Mouse (Mus musculus): ENCODE data around the gene Mfsd14b. TPM values are rescaled to one million over a fixed set of nuclear protein-coding genes. Genes with fewer than 3 reads are reported as not detected.

Gene Mfsd14b
- polyA plus RNA-seq (2021): 33.1 TPM

- in situ Hi-C loops (cut with MboI; ENCODE audit: low pct_unique_long_range_greater_than_20kb): loop anchor here (10.0 kb wide), 1 partner anchor 162 kb away; the partner anchor contains the start of gene Zfp369
- POLR2A ChIA-PET: no interaction called here
- CTCF ChIA-PET: interaction anchor here (0.9 kb wide), 1 partner anchor 14 kb away, joined by 3 read pairs; no protein-coding TSS in a partner anchor
- DNase-seq (ENCODE audit: low read depth, low spot score): peak; percentile 63
- peaks cover 4% of the 10 kb centered on the region for H3K27me3 ChIP-seq
- TF ChIP-seq CTCF (IDR thresholded peaks at IDR 0.05): no peak
- ATAC-seq: peak; percentile 99
Measured at GRCm38 (mm10) chr13:65112459-65113110, at the start of gene Mfsd14b. Mfsd14b (minus strand) TSS chr13:65112975.

DNA sequence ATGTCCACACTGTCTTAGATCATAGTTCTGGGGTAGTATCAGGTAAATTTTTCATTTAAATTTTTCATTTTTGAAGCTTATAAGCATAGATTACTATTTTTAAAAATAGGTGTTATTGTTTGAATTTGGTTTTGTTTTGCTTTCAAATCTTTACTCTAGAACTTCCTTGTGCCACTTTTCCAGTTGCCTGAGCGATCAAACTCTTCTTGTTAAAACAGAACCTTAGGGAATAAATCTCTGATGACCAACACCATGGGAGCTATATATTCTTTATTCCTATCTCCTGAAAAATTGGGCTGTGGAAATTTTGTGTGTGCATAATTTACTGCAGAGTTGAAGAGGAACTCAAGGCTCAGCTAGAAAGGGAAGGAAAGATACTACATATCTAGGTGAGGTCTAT, 37.2 kb upstream of the Mfsd14b start, which contains the start of gene Olfr466:
TSS of gene Olfr466 (plus strand) at position 301 of the 400 bp plus-strand sequence.
- DNase-seq (ENCODE audit: low read depth, low spot score): no peak
- ATAC-seq: no peak
- POLR2A ChIA-PET: no interaction called here
- CTCF ChIA-PET: no interaction called here
- TF ChIP-seq CTCF (IDR thresholded peaks at IDR 0.05): no peak
- peaks cover 9% of the 10 kb centered on the region for H3K27me3 ChIP-seq
- in situ Hi-C loops (cut with MboI; ENCODE audit: low pct_unique_long_range_greater_than_20kb): no loop called here

DNA sequence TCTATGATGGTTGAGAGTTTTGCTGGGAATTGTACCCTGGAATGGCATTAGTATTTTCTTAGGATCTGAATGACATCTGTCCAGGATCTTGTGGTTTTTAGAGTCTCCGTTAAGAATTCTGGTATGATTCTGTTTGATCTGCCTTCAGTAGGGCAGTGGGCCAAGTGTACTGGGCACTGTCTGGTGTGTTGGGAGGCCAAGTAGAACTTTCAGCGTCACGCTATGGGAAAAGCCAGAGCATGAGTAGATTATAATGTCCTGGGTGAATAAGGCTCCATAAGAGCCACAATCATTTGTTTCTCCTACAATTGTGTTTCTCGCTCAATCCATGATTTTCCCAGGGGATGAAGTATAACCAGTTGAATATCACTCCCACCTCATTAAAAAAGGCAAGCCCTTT, 25.0 kb upstream of the Mfsd14b start, which contains the start of gene Olfr465-ps1:
TSS of gene Olfr465-ps1 (plus strand) at position 301 of the 400 bp plus-strand sequence.
- CTCF ChIA-PET: no interaction called here
- POLR2A ChIA-PET: no interaction called here
- in situ Hi-C loops (cut with MboI; ENCODE audit: low pct_unique_long_range_greater_than_20kb): no loop called here
- no peak for TF ChIP-seq CTCF (IDR thresholded peaks at IDR 0.05)
- ATAC-seq: no peak
- no peak for DNase-seq (ENCODE audit: low read depth, low spot score)
- H3K27me3 ChIP-seq: no peaks in the 10 kb centered on the region

- ChIA-PET POLR2A (no interaction called here), CTCF (interaction anchor here (0.9 to 2.0 kb wide), 4 partner anchors 9 to 680 kb away, joined by 3 to 5 read pairs (median 3); no protein-coding TSS in a partner anchor)
- peak; percentile 35 for ATAC-seq
- DNase-seq (ENCODE audit: low read depth, low spot score): no peak
- in situ Hi-C loops (cut with MboI; ENCODE audit: low pct_unique_long_range_greater_than_20kb): loop anchor here (5.0 to 10.0 kb wide), 3 partner anchors 92 to 812 kb away; partner anchors contain the start of genes Aaed1 and Spata31d1c
- TF ChIP-seq CTCF (IDR thresholded peaks at IDR 0.05): peak; percentile 61
- peaks cover 6% of the 10 kb centered on the region for H3K27me3 ChIP-seq
Measured at GRCm38 (mm10) chr13:65127063-65127847, 14.5 kb upstream of the Mfsd14b start.

DNA sequence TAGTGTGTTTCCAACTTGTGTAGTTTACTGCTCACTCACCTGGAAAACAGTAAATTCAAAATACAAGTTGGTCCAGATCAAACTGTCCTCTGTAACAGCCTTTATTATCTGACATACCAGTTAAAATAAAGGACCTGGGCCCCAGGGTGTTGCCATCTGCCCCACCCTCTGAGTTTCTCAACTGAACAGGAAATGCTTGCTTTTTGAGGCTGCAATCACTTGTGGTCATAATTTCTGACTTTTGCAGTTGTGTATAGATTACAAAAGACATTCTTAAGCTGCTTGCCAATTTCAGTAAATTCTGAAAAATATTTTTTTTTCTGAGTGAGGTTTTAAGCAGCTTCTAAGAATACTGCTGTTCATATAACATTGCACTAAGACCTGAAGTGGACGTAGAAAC, 9.3 kb upstream of the Mfsd14b start:
- no peak for TF ChIP-seq CTCF (IDR thresholded peaks at IDR 0.05)
- in situ Hi-C loops (cut with MboI; ENCODE audit: low pct_unique_long_range_greater_than_20kb): loop anchor here (10.0 kb wide), 2 partner anchors 87 to 807 kb away; partner anchors contain the start of genes Aaed1 and Spata31d1c
- no peak for ATAC-seq
- peaks cover 17% of the 10 kb centered on the region for H3K27me3 ChIP-seq
- ChIA-PET POLR2A (no interaction called here), CTCF (no interaction called here)
- DNase-seq (ENCODE audit: low read depth, low spot score): no peak

DNA sequence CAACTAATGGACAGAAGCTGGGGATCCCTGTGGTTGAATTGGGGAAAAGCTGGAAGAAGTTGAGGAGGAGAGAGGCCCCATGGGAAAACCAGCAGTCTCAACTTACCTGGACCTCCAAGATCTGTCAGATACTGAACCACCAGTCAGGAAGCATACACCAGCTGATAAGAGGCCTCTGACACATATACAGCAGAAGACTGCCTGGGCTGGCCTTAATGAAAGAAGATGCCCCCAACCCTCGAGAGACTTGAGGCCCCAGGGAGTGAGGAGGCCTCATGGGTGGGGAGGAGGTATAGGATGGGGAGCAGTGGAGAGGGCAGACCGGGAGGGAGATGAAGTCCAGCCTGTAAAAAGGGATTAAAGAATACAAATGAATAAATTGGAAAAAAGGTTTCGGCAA, 8.2 kb upstream of the Mfsd14b start:
- ATAC-seq: no peak
- ChIA-PET POLR2A (no interaction called here), CTCF (interaction anchor here (1.5 kb wide), 1 partner anchor 10 kb away, joined by 4 read pairs; no protein-coding TSS in a partner anchor)
- in situ Hi-C loops (cut with MboI; ENCODE audit: low pct_unique_long_range_greater_than_20kb): loop anchor here (10.0 kb wide), 2 partner anchors 86 to 806 kb away; partner anchors contain the start of genes Aaed1 and Spata31d1c
- no peak for DNase-seq (ENCODE audit: low read depth, low spot score)
- peaks cover 18% of the 10 kb centered on the region for H3K27me3 ChIP-seq
- no peak for TF ChIP-seq CTCF (IDR thresholded peaks at IDR 0.05)

DNA sequence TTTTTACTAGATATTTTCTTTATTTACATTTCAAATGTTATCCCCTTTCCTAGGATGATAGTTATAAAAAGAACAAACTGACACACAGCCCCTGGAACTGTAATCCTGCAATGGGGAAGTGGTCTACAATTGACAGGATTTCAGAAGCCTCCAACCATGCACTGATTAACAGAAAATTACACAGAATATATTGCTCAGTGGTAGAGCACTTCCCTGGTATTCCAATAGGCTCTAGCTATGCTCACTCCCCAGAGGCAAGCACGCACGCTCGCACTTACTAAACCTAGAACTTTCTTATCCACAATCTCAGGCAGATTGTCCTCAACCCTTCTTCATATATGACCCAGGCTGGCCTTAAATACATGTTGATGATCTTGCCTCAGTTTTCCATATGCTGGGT, 464 bp upstream of the Mfsd14b start:
- no peak for TF ChIP-seq CTCF (IDR thresholded peaks at IDR 0.05)
- in situ Hi-C loops (cut with MboI; ENCODE audit: low pct_unique_long_range_greater_than_20kb): loop anchor here (10.0 kb wide), 1 partner anchor 162 kb away; the partner anchor contains the start of gene Zfp369
- POLR2A ChIA-PET: no interaction called here
- peak; percentile 15 for ATAC-seq
- DNase-seq (ENCODE audit: low read depth, low spot score): no peak
- H3K27me3 ChIP-seq: peaks cover 4% of the 10 kb centered on the region
- CTCF ChIA-PET: no interaction called here

DNA sequence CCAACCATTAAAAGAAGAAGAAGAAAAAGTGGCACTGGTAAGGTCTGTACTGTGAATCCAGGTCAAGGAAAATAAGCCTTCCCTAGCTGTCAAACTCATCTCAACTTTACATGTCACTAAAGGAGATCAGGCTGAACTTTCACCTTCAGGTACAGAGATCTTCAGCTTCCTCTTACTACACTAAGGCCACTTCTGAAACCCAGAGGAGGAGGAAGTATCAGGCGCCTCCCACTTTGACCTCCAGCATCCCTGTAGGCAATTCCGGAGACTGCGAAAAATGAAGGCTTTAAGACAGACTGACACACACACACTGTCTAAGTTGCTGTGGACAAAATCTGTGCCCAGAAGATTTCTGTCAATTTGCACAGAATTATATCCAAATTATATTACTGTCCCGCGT, 814 bp downstream of the Mfsd14b start:
- in situ Hi-C loops (cut with MboI; ENCODE audit: low pct_unique_long_range_greater_than_20kb): loop anchor here (10.0 kb wide), 1 partner anchor 163 kb away; the partner anchor contains the start of gene Zfp369
- ChIA-PET POLR2A (interaction anchor here (1.1 kb wide), 1 partner anchor 18 kb away, joined by 3 read pairs; no protein-coding TSS in a partner anchor), CTCF (interaction anchor here (0.9 kb wide), 1 partner anchor 14 kb away, joined by 3 read pairs; no protein-coding TSS in a partner anchor)
- no peaks in the 10 kb centered on the region for H3K27me3 ChIP-seq
- DNase-seq (ENCODE audit: low read depth, low spot score) (no peak), ATAC-seq (no peak)
- TF ChIP-seq CTCF (IDR thresholded peaks at IDR 0.05): no peak

DNA sequence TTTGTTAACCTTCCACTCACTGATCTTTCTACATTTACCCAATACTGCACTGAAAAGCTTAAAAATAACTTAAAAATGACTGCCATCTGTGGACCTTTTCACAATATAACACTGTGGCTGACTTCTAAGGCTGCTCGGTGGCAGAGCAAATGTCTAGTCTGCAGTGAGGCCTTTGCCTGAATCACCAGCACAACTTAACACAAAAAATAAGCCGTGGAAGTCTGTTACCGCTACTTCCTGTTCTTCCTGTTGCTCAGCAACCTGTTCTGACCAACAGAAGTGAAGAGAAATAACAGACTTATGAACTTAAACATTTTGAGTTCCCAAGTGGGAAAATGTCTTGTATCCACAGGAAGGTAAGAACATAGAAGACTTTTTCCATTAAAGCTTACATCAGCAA, 11.5 kb downstream of the Mfsd14b start:
- TF ChIP-seq CTCF (IDR thresholded peaks at IDR 0.05): no peak
- CTCF ChIA-PET: no interaction called here
- no peaks in the 10 kb centered on the region for H3K27me3 ChIP-seq
- ATAC-seq (no peak), DNase-seq (ENCODE audit: low read depth, low spot score) (no peak)
- POLR2A ChIA-PET: no interaction called here
- in situ Hi-C loops (cut with MboI; ENCODE audit: low pct_unique_long_range_greater_than_20kb): no loop called here

DNA sequence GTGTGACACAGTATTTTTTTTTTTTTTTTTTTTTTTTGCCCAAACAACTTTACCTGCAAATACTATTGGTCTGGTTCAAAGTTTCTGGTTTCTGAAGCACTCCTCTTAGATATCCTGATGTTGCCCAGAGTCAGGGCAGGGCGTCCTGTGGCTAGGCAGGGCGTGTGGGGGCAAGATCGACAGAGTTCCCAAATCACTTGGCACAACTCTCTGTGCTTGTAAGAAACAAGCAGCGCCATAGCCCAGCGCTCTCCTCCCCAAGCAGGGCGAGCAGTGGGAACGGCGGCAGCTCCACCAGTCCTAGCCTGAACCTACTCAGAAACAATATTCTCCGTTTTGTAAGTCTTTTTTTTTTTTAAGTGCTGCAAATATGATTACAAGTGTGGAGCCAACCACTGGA, 12.1 kb downstream of the Mfsd14b start:
- DNase-seq (ENCODE audit: low read depth, low spot score) (no peak), ATAC-seq (no peak)
- no peaks in the 10 kb centered on the region for H3K27me3 ChIP-seq
- in situ Hi-C loops (cut with MboI; ENCODE audit: low pct_unique_long_range_greater_than_20kb): no loop called here
- TF ChIP-seq CTCF (IDR thresholded peaks at IDR 0.05): no peak
- ChIA-PET CTCF (no interaction called here), POLR2A (no interaction called here)

Measured in Patski (cell line).